Mouse (Mus musculus): ENCODE results near the gene Borcs5. TPM values are rescaled to one million over a fixed set of nuclear protein-coding genes. Genes with fewer than 3 reads are reported as not detected.
A peak's percentile ranks its signal among the peaks of the same experiment; 100 is the strongest.

Borcs5 gene
- polyA plus RNA-seq, 1 experiment from 2014 or later: 13.9 TPM

DNA sequence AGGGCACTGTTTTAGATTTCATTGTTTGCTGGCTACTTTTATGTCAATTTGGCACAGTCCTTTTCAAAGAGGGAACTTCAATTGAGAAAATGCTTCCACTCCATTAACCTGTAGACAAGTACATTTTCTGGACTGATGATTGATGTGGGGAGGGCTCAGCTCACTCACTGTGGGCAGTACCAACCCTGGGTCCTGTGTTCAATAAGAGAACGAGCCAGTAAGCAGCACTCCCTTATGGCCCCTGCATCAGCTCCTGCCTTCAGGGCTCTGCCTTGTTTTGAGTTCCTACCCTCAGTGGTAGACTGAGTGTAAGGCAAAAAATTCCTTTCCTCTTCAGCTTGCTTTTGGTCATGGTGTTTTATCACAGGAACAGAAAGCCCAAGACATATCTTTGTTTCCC is 74.6 kb downstream of the Borcs5 start:
- H3K27me3 ChIP-seq (ENCODE audit: control insufficient read depth, insufficient read depth, low read depth, low read length): no peaks in the 10 kb centered on the region
- H3K4me1 ChIP-seq (replicated peaks; ENCODE audit: control insufficient read depth, insufficient read depth, low read length): no peaks in the 10 kb centered on the region
- no peak overlapping the region for H3K9ac ChIP-seq (ENCODE audit: low read length)
- no peaks in the 10 kb centered on the region for H3K9me3 ChIP-seq (ENCODE audit: control insufficient read depth, low read length)
- ATAC-seq (ENCODE audit: low read depth): no peak
- no peak overlapping the region for H3K4me2 ChIP-seq (ENCODE audit: low read depth, low read length)
- no peak overlapping the region for H3K4me3 ChIP-seq (ENCODE audit: low read length)
- H3K27ac ChIP-seq (ENCODE audit: low read length): no peak overlapping the region
- H3K36me3 ChIP-seq (ENCODE audit: control insufficient read depth, insufficient read depth, low read length): peaks cover 5% of the 10 kb centered on the region
- 61% methylated on average over 1 of the region's 1 CpGs for WGBS

DNA sequence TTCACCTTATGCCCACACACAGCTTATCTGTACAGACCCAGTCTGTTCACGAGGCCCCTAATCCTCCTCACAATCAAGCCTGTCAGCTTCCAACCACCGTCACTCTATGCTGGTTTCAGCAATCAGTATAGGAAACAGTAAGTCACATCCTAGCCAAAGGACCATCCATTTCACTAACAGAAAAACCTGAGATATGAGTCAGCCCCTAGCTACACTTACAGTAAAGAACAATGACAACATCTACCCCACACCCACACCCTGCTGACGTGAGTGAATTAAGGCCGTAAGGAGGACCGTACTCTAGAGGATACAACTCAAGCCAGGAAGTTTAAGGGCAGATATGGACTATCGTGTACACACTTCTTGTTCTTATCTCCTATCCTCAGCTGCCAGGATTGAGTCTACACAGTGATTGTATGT is 76.9 kb downstream of the Borcs5 start:
- H3K4me2 ChIP-seq (ENCODE audit: low read depth, low read length): no peak overlapping the region
- no peaks in the 10 kb centered on the region for H3K4me1 ChIP-seq (replicated peaks; ENCODE audit: control insufficient read depth, insufficient read depth, low read length)
- no peak overlapping the region for H3K27ac ChIP-seq (ENCODE audit: low read length)
- ATAC-seq (ENCODE audit: low read depth): no peak
- 55% methylated on average over 6 of the region's 6 CpGs for WGBS
- no peaks in the 10 kb centered on the region for H3K27me3 ChIP-seq (ENCODE audit: control insufficient read depth, insufficient read depth, low read depth, low read length)
- peaks cover 12% of the 10 kb centered on the region for H3K36me3 ChIP-seq (ENCODE audit: control insufficient read depth, insufficient read depth, low read length)
- H3K9ac ChIP-seq (ENCODE audit: low read length): no peak overlapping the region
- no peak overlapping the region for H3K4me3 ChIP-seq (ENCODE audit: low read length)
- H3K9me3 ChIP-seq (ENCODE audit: control insufficient read depth, low read length): no peaks in the 10 kb centered on the region

DNA sequence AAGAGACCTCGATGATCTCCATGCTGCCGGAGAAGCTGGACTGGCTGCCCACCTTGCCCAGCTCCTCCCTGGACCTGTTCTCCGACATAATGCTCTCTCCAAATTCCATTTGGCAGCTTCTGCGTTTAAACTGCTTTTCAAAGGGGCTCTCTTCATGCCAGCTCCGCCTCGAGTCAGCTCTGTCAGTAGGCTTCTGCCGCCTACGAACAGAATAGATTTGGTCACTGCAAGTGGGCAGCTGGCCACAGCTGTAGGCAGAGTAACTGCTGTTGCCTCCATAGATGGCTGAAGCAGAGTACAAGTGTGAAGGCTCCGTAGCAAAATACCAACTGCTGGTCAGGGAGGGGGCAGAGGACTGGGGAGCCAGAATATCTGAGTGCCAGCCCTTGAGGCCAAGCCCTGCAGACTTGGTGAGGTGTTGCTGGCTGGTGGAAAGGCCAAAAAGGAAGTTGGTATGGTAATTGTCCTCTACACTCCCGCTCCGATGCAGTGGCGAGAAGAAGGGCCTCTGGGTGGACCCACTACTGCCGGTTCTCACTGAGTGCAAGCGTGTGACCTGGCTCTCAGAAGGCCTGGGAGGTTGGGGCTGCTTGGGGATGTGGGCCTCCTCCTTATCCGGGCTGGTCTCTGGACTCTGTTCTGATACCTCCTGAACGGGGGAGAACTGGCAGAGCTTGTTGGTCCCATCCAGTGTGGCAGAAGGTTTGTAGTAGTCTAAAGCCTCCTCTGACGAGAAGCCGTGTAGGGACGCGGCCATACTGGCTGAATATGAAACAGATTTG is 78.8 kb downstream of the Borcs5 start:
- ATAC-seq (ENCODE audit: low read depth): no peak
- Histone ChIP-seq H3K27ac (ENCODE audit: low read length) (no peak overlapping the region), H3K4me3 (ENCODE audit: low read length) (no peak overlapping the region), H3K9me3 (ENCODE audit: control insufficient read depth, low read length) (no peaks in the 10 kb centered on the region), H3K27me3 (ENCODE audit: control insufficient read depth, insufficient read depth, low read depth, low read length) (no peaks in the 10 kb centered on the region), H3K9ac (ENCODE audit: low read length) (no peak overlapping the region), H3K4me2 (ENCODE audit: low read depth, low read length) (no peak overlapping the region), H3K36me3 (ENCODE audit: control insufficient read depth, insufficient read depth, low read length) (peaks cover 12% of the 10 kb centered on the region), H3K4me1 (replicated peaks; ENCODE audit: control insufficient read depth, insufficient read depth, low read length) (no peaks in the 10 kb centered on the region)
- WGBS: 84% methylated on average over 20 of the region's 20 CpGs

DNA sequence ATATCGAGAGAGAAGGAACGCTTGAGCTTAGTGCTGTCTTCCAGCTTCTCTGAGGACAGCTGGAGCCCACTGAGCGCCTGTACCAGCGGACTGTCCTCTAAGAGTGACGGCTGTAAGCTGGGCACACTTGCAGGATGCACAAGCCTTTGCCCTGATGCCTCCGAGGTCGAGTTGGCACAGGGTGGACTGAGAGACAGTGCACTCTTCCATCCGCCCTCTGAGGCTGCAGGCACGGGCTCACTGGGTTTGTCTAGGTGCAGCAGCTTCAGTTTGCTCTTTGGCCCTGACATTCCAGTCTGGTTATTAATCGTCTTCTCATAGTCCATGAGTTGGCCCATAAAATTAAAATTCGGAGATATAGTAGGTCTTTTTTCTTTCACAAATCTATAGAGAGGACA is 79.4 kb downstream of the Borcs5 start:
- H3K9ac ChIP-seq (ENCODE audit: low read length): no peak overlapping the region
- H3K9me3 ChIP-seq (ENCODE audit: control insufficient read depth, low read length): no peaks in the 10 kb centered on the region
- H3K4me1 ChIP-seq (replicated peaks; ENCODE audit: control insufficient read depth, insufficient read depth, low read length): no peaks in the 10 kb centered on the region
- H3K4me2 ChIP-seq (ENCODE audit: low read depth, low read length): no peak overlapping the region
- no peak overlapping the region for H3K27ac ChIP-seq (ENCODE audit: low read length)
- H3K27me3 ChIP-seq (ENCODE audit: control insufficient read depth, insufficient read depth, low read depth, low read length): no peaks in the 10 kb centered on the region
- 86% methylated on average over 11 of the region's 11 CpGs for WGBS
- peaks cover 12% of the 10 kb centered on the region for H3K36me3 ChIP-seq (ENCODE audit: control insufficient read depth, insufficient read depth, low read length)
- H3K4me3 ChIP-seq (ENCODE audit: low read length): no peak overlapping the region
- ATAC-seq (ENCODE audit: low read depth): no peak

DNA sequence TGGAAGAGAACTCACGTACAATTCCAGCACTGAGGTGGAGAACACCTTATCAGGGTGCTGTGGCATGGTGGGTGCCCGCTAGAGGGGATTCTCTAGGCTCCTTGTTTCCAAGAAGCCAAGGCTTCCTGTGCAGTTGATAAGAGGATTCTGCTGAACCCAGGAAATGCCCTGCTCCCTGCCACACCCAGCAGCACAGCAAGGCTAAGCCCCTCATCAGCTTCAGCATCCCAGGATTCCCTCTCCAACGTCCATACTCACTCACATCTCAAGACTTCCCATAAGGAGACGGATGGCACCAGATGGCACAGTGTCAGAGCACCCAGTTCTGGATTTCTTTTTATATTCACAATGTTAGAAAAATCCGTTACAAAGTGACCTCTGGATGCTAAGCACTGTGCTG is 79.8 kb downstream of the Borcs5 start:
- peaks cover 14% of the 10 kb centered on the region for H3K36me3 ChIP-seq (ENCODE audit: control insufficient read depth, insufficient read depth, low read length)
- H3K27ac ChIP-seq (ENCODE audit: low read length): no peak overlapping the region
- no peaks in the 10 kb centered on the region for H3K4me1 ChIP-seq (replicated peaks; ENCODE audit: control insufficient read depth, insufficient read depth, low read length)
- WGBS: 73% methylated on average over 5 of the region's 5 CpGs
- no peaks in the 10 kb centered on the region for H3K9me3 ChIP-seq (ENCODE audit: control insufficient read depth, low read length)
- H3K4me3 ChIP-seq (ENCODE audit: low read length): no peak overlapping the region
- no peak overlapping the region for H3K4me2 ChIP-seq (ENCODE audit: low read depth, low read length)
- H3K27me3 ChIP-seq (ENCODE audit: control insufficient read depth, insufficient read depth, low read depth, low read length): no peaks in the 10 kb centered on the region
- no peak for ATAC-seq (ENCODE audit: low read depth)
- H3K9ac ChIP-seq (ENCODE audit: low read length): no peak overlapping the region

DNA sequence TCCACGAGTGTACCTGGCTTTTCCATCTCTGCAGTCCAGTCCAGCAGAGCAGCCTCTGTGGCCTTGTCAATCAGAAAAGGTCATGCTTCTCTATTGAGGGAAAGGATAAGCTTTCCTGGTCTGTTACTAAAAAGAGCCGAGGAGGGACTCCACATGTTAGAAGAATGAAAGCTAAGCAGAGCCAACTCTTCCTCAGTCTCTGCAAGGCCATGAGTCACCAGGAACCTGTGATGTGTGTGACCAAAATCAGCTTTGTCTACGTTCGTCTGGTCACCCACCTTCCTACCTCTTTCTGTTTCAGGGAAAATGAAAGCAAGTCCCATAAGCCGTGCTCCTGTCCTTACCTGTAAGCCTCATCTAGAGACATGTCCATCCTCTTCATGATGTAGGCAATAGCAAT is 80.8 kb downstream of the Borcs5 start:
- ATAC-seq (ENCODE audit: low read depth): no peak
- Histone ChIP-seq H3K36me3 (ENCODE audit: control insufficient read depth, insufficient read depth, low read length) (peaks cover 18% of the 10 kb centered on the region), H3K4me2 (ENCODE audit: low read depth, low read length) (no peak overlapping the region), H3K9me3 (ENCODE audit: control insufficient read depth, low read length) (no peaks in the 10 kb centered on the region), H3K4me3 (ENCODE audit: low read length) (no peak overlapping the region), H3K9ac (ENCODE audit: low read length) (no peak overlapping the region), H3K27ac (ENCODE audit: low read length) (no peak overlapping the region), H3K27me3 (ENCODE audit: control insufficient read depth, insufficient read depth, low read depth, low read length) (no peaks in the 10 kb centered on the region), H3K4me1 (replicated peaks; ENCODE audit: control insufficient read depth, insufficient read depth, low read length) (no peaks in the 10 kb centered on the region)
- WGBS: 89% methylated on average over 5 of the region's 5 CpGs

DNA sequence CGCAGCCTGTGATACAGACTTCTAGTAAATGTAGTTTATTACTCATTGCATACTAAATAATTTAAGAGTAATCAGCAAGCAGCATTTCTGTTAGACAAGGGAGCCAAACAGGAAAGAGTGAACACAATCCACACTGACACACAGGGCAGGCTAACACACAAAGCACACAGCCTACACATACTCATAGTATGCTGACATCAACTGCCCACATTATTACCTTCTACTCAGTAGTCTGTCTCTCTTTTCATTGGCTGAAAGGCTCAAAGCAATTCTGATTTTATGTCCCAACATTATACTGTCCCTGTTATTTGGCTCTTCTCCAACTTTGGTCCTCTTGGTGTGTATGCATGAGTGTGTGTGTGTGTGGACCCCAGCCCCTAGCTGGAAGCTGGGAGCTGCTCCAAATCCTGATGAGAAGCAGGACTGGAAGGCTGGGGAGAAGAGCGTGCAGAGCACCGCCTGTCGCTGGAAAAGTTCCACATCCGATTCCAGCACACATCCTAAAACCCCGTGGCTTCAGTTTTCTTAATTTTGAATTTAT is 82.5 kb downstream of the Borcs5 start:
- peak; percentile 43; the same call in 1 of the 2 replicates for ATAC-seq (ENCODE audit: low read depth)
- Histone ChIP-seq H3K36me3 (ENCODE audit: control insufficient read depth, insufficient read depth, low read length) (peaks cover 22% of the 10 kb centered on the region), H3K4me3 (ENCODE audit: low read length) (no peak overlapping the region), H3K27me3 (ENCODE audit: control insufficient read depth, insufficient read depth, low read depth, low read length) (no peaks in the 10 kb centered on the region), H3K4me1 (replicated peaks; ENCODE audit: control insufficient read depth, insufficient read depth, low read length) (no peaks in the 10 kb centered on the region), H3K9me3 (ENCODE audit: control insufficient read depth, low read length) (no peaks in the 10 kb centered on the region), H3K4me2 (ENCODE audit: low read depth, low read length) (no peak overlapping the region), H3K9ac (ENCODE audit: low read length) (no peak overlapping the region), H3K27ac (ENCODE audit: low read length) (no peak overlapping the region)
- 64% methylated on average over 6 of the region's 6 CpGs for WGBS

DNA sequence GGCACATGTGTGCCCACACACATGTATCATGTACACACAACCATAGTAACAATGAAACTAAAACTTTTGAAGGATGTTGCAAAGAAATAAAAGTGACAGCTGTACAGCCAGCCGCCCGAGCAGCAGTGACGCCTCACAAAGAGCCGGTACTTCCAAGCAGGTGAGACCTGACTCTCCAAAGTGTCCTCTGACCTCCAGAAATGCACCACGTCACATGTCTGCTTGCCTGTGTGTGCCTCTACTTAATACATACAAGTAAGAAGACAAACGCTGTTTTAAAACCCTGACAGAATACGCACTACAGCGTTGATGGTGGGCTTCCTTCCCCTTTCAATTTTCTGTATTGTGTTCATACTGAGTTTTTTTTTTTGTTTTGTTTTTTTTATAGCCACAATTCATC is 83.6 kb downstream of the Borcs5 start:
- H3K27me3 ChIP-seq (ENCODE audit: control insufficient read depth, insufficient read depth, low read depth, low read length): no peaks in the 10 kb centered on the region
- H3K4me2 ChIP-seq (ENCODE audit: low read depth, low read length): no peak overlapping the region
- no peaks in the 10 kb centered on the region for H3K4me1 ChIP-seq (replicated peaks; ENCODE audit: control insufficient read depth, insufficient read depth, low read length)
- WGBS: 84% methylated on average over 8 of the region's 8 CpGs
- H3K27ac ChIP-seq (ENCODE audit: low read length): no peak overlapping the region
- no peaks in the 10 kb centered on the region for H3K9me3 ChIP-seq (ENCODE audit: control insufficient read depth, low read length)
- H3K4me3 ChIP-seq (ENCODE audit: low read length): no peak overlapping the region
- no peak overlapping the region for H3K9ac ChIP-seq (ENCODE audit: low read length)
- peaks cover 22% of the 10 kb centered on the region for H3K36me3 ChIP-seq (ENCODE audit: control insufficient read depth, insufficient read depth, low read length)
- ATAC-seq (ENCODE audit: low read depth): no peak

DNA sequence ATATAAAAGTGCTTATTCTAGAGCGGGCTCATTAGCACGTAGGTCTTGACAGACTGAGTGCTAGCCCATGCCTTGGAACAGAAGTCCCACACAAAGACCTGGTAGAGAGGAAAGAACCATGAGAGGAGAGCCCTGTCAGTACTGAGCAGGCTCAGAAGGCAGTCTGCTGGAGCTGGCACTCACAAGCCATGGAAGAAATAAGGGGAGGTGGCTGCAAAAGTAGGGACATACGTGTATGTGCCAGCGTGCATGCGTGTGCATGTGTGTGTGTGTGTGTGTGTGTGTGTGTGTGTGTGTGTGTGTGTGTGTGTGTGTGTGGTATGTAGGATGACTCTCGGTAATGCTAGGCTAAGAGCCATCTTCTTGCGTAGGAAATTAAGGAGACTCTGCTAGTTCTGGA is 84.0 kb downstream of the Borcs5 start:
- H3K4me1 ChIP-seq (replicated peaks; ENCODE audit: control insufficient read depth, insufficient read depth, low read length): no peaks in the 10 kb centered on the region
- H3K4me3 ChIP-seq (ENCODE audit: low read length): no peak overlapping the region
- no peaks in the 10 kb centered on the region for H3K9me3 ChIP-seq (ENCODE audit: control insufficient read depth, low read length)
- peaks cover 21% of the 10 kb centered on the region for H3K36me3 ChIP-seq (ENCODE audit: control insufficient read depth, insufficient read depth, low read length)
- no peak overlapping the region for H3K4me2 ChIP-seq (ENCODE audit: low read depth, low read length)
- no peaks in the 10 kb centered on the region for H3K27me3 ChIP-seq (ENCODE audit: control insufficient read depth, insufficient read depth, low read depth, low read length)
- WGBS: 91% methylated on average over 7 of the region's 7 CpGs
- H3K27ac ChIP-seq (ENCODE audit: low read length): no peak overlapping the region
- ATAC-seq (ENCODE audit: low read depth): no peak
- no peak overlapping the region for H3K9ac ChIP-seq (ENCODE audit: low read length)
